Mouse (Mus musculus): ENCODE measurements around the gene Anapc7. TPM values are rescaled to one million over a fixed set of nuclear protein-coding genes. Genes with fewer than 3 reads are reported as not detected.

The Anapc7 gene
- polyA plus RNA-seq, 1 experiment from 2014 or later = 24.1 TPM

DNA sequence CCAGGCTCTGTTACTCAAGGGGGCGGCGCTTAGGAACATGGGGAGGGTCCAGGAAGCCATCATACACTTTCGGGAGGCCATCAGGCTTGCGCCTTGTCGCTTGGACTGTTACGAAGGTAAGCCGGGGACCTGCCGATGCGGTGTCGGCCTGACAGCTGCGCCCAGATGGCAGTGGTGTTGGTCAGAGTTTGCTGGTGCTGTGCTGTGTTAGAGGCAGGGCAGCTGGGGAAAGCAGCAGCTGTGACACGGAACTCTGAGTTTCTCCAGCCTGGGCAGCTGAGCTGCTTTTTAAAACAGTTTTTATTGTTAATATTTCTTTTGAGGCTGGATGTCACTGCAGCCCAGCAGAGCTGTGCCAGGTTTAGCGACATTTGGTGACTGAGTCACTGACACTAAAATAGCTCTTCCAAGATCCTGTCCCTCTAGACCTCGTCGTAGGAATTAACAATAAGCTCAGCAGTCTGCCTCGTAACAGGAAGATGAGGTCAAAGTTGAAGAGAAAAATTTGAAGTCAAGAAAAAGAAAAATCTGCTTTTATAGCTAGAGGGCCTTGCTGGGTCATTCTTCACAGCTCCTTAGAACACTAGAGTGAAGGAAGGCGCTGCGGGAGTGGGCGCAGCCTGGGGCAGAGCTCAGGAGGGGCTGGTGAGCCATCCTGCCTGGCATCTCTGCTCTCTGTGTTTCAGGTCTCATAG, 18.1 kb downstream of the Anapc7 start:
- DNase-seq (ENCODE audit: low spot score) (no peak), ATAC-seq (replicated peaks; ENCODE audit: low FRiP score, low TSS enrichment, low read depth) (no peak)
- Histone ChIP-seq H3K4me3 (ENCODE audit: low read depth, low read length) (no peak overlapping the region), H3K4me1 (replicated peaks; ENCODE audit: control insufficient read depth, insufficient read depth, low read length) (no peaks in the 10 kb centered on the region), H3K27me3 (replicated peaks; ENCODE audit: control insufficient read depth, insufficient read depth, low read length) (no peaks in the 10 kb centered on the region), H3K36me3 (ENCODE audit: control insufficient read depth, insufficient read depth, low read length) (peaks cover 99% of the 10 kb centered on the region), H3K4me2 (ENCODE audit: low read length) (no peak overlapping the region), H3K27ac (ENCODE audit: low read depth) (no peak overlapping the region), H3K9me3 (ENCODE audit: control insufficient read depth, low read length) (no peaks in the 10 kb centered on the region), H3K9ac (ENCODE audit: low read length) (no peak overlapping the region)
- WGBS = 75% methylated on average over 19 of the region's 19 CpGs

DNA sequence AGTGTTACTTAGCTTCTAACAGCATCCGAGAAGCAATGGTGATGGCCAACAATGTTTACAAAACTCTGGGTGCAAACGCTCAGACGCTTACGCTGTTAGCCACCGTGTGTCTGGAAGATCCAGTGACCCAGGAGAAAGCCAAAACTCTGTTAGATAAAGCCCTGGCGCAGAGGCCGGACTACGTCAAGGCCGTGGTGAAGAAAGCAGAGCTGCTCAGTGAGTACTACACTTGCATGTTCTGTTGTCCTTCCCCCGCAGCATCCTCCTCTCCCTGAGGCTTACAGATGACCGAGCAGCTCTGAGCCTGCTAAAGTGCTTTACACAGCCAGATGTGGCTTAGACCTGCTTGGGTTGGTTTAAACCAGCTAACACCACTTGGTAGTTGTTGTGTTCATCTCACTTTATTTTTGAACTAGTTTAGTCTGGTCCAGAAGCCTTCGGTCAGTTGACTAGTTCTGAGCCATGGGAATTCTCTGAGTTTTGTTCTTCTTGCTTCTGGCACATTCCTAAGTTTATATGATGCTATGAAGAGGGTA, 18.7 kb downstream of the Anapc7 start:
- Histone ChIP-seq H3K4me2 (ENCODE audit: low read length) (no peak overlapping the region), H3K27ac (ENCODE audit: low read depth) (no peak overlapping the region), H3K4me1 (replicated peaks; ENCODE audit: control insufficient read depth, insufficient read depth, low read length) (no peaks in the 10 kb centered on the region), H3K4me3 (ENCODE audit: low read depth, low read length) (no peak overlapping the region), H3K36me3 (ENCODE audit: control insufficient read depth, insufficient read depth, low read length) (peaks cover 99% of the 10 kb centered on the region), H3K9ac (ENCODE audit: low read length) (no peak overlapping the region), H3K27me3 (replicated peaks; ENCODE audit: control insufficient read depth, insufficient read depth, low read length) (no peaks in the 10 kb centered on the region), H3K9me3 (ENCODE audit: control insufficient read depth, low read length) (no peaks in the 10 kb centered on the region)
- ATAC-seq (replicated peaks; ENCODE audit: low FRiP score, low TSS enrichment, low read depth) (no peak), DNase-seq (ENCODE audit: low spot score) (no peak)
- 89% methylated on average over 12 of the region's 12 CpGs for WGBS

DNA sequence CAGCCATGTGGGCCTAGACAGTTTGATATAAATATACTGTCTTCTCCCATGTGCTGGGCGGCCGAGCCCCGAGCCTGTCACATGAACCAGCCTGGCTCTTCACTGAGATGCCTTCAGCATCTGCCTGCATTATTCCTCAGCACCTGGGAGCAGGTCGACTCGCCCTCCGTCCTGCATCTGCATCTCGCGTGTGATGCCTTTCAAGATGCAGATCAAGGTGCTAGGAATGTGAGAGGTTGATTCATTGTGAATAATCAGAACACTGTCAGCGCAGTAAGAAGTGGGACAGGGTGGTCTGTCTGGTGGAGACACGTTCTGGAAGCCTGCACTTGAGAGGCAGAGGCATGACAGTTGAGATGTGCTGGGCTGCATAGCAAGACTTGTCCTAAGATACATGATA, 23.0 kb downstream of the Anapc7 start:
- Histone ChIP-seq H3K9me3 (ENCODE audit: control insufficient read depth, low read length) (no peaks in the 10 kb centered on the region), H3K4me2 (ENCODE audit: low read length) (no peak overlapping the region), H3K36me3 (ENCODE audit: control insufficient read depth, insufficient read depth, low read length) (peaks cover 67% of the 10 kb centered on the region), H3K9ac (ENCODE audit: low read length) (no peak overlapping the region), H3K4me1 (replicated peaks; ENCODE audit: control insufficient read depth, insufficient read depth, low read length) (no peaks in the 10 kb centered on the region), H3K27ac (ENCODE audit: low read depth) (no peak overlapping the region), H3K4me3 (ENCODE audit: low read depth, low read length) (no peak overlapping the region), H3K27me3 (replicated peaks; ENCODE audit: control insufficient read depth, insufficient read depth, low read length) (no peaks in the 10 kb centered on the region)
- 91% methylated on average over 10 of the region's 10 CpGs for WGBS
- DNase-seq (ENCODE audit: low spot score) (no peak), ATAC-seq (replicated peaks; ENCODE audit: low FRiP score, low TSS enrichment, low read depth) (no peak)

DNA sequence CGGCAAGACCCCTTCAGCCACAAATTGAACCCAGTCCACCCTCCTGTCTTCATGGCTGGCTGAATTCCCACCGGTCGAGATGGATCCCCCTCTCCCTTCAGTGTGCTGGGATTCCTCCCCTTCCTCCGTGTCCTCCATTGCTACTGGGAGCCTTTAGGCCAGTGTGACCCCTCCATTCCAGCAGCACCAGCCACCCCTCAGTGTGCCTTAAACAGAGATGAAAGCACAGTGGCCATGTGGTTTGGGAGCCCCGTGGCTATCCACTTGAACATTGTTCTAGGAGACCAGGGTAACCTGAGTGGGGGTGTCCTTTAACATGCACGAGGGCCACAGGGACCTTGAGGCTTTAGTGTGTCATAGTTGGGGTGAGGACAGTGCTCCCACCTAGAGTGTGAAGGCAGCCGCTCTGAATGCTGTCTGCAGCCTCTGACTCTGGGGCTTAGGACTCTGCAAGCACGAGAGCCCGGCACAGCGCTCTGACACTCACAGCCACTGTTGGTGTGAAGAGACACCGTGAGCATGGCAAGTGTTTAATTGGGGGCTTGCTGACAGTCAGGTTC, 23.6 kb downstream of the Anapc7 start:
- WGBS = 92% methylated on average over 11 of the region's 11 CpGs
- ATAC-seq (replicated peaks; ENCODE audit: low FRiP score, low TSS enrichment, low read depth) = no peak

DNA sequence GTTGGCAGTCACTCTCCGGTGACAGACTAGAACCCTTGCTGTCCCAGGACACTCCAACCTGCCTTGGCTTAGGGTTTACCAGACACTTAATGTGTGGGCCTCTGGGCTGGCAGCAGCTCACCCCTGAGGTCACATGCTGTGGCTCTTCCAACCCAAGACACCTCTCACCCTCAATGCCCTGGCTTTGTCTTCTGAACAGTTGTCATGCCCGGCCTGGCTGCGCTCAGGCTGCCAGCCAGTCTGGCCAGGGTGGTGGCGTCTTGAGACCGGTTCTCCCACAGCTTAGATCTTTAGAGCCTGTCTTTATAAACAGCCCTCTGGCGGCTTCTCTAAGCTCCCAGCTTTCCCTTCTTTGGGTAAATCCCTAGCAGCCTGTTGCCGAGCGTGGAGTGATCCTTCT, 26.4 kb downstream of the Anapc7 start:
- Histone ChIP-seq H3K4me1 (replicated peaks; ENCODE audit: control insufficient read depth, insufficient read depth, low read length) (no peaks in the 10 kb centered on the region), H3K4me3 (ENCODE audit: low read depth, low read length) (no peak overlapping the region), H3K27me3 (replicated peaks; ENCODE audit: control insufficient read depth, insufficient read depth, low read length) (no peaks in the 10 kb centered on the region), H3K9ac (ENCODE audit: low read length) (no peak overlapping the region), H3K36me3 (ENCODE audit: control insufficient read depth, insufficient read depth, low read length) (peaks cover 48% of the 10 kb centered on the region), H3K9me3 (ENCODE audit: control insufficient read depth, low read length) (no peaks in the 10 kb centered on the region), H3K27ac (ENCODE audit: low read depth) (no peak overlapping the region), H3K4me2 (ENCODE audit: low read length) (no peak overlapping the region)
- ATAC-seq (replicated peaks; ENCODE audit: low FRiP score, low TSS enrichment, low read depth) = no peak
- WGBS = 81% methylated on average over 8 of the region's 8 CpGs
- no peak for DNase-seq (ENCODE audit: low spot score)

More for the DNA sequence above, 23.6 kb downstream of the Anapc7 start:
- Histone ChIP-seq H3K9ac (ENCODE audit: low read length) (no peak overlapping the region), H3K4me1 (replicated peaks; ENCODE audit: control insufficient read depth, insufficient read depth, low read length) (no peaks in the 10 kb centered on the region), H3K4me3 (ENCODE audit: low read depth, low read length) (no peak overlapping the region), H3K4me2 (ENCODE audit: low read length) (no peak overlapping the region), H3K27me3 (replicated peaks; ENCODE audit: control insufficient read depth, insufficient read depth, low read length) (no peaks in the 10 kb centered on the region), H3K9me3 (ENCODE audit: control insufficient read depth, low read length) (no peaks in the 10 kb centered on the region), H3K36me3 (ENCODE audit: control insufficient read depth, insufficient read depth, low read length) (peaks cover 61% of the 10 kb centered on the region), H3K27ac (ENCODE audit: low read depth) (no peak overlapping the region)
- DNase-seq (ENCODE audit: low spot score) = no peak

DNA sequence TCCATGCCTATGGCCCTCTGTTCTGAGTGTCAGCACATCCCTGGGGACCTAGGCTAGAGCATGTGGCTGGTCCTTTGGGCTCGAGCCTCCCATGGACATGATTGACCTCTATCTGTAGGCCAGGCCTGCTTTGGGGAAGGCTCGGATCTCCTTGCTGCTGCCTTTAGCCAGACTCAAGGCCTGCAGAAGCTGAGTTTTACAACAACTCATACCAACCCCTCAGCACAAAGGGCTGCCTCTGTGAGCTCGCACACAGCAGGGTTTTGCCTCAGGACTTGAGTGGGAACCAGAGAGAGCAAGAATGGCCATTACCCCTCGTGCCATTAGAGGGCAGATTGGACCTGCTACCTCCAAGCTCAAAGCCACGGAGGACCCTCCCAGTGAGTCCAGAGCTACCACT, 27.4 kb downstream of the Anapc7 start:
- Histone ChIP-seq H3K36me3 (ENCODE audit: control insufficient read depth, insufficient read depth, low read length) (peaks cover 48% of the 10 kb centered on the region), H3K9ac (ENCODE audit: low read length) (no peak overlapping the region), H3K4me1 (replicated peaks; ENCODE audit: control insufficient read depth, insufficient read depth, low read length) (no peaks in the 10 kb centered on the region), H3K4me2 (ENCODE audit: low read length) (no peak overlapping the region), H3K27me3 (replicated peaks; ENCODE audit: control insufficient read depth, insufficient read depth, low read length) (no peaks in the 10 kb centered on the region), H3K27ac (ENCODE audit: low read depth) (no peak overlapping the region), H3K4me3 (ENCODE audit: low read depth, low read length) (no peak overlapping the region), H3K9me3 (ENCODE audit: control insufficient read depth, low read length) (no peaks in the 10 kb centered on the region)
- ATAC-seq (replicated peaks; ENCODE audit: low FRiP score, low TSS enrichment, low read depth) (no peak), DNase-seq (ENCODE audit: low spot score) (no peak)
- WGBS = 73% methylated on average over 5 of the region's 5 CpGs

DNA sequence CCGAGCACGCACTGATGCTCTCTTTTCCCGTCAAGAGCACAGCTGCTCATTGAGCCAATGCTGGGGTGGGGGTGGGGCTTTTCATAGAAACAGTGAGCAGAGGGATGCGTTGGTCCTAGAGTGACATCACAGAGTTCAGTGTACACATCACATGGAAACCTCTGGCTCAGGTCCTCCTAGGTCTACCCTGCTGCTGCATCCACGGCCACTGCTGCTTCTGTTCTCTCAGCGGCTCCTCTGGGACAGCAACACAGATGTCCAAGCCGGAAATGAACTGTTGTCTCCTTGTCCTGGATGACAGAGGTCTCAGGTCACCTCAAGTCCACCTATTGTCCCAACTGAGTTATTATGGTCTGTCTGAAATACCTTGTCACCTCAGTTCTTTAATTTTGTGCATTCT, 28.5 kb downstream of the Anapc7 start:
- peaks cover 48% of the 10 kb centered on the region for H3K36me3 ChIP-seq (ENCODE audit: control insufficient read depth, insufficient read depth, low read length)
- no peaks in the 10 kb centered on the region for H3K4me1 ChIP-seq (replicated peaks; ENCODE audit: control insufficient read depth, insufficient read depth, low read length)
- no peak overlapping the region for H3K4me2 ChIP-seq (ENCODE audit: low read length)
- WGBS = 67% methylated on average over 7 of the region's 7 CpGs
- no peak overlapping the region for H3K4me3 ChIP-seq (ENCODE audit: low read depth, low read length)
- H3K9ac ChIP-seq (ENCODE audit: low read length) = no peak overlapping the region
- no peaks in the 10 kb centered on the region for H3K9me3 ChIP-seq (ENCODE audit: control insufficient read depth, low read length)
- H3K27me3 ChIP-seq (replicated peaks; ENCODE audit: control insufficient read depth, insufficient read depth, low read length) = no peaks in the 10 kb centered on the region
- H3K27ac ChIP-seq (ENCODE audit: low read depth) = no peak overlapping the region
- no peak for DNase-seq (ENCODE audit: low spot score)
- no peak for ATAC-seq (replicated peaks; ENCODE audit: low FRiP score, low TSS enrichment, low read depth)

DNA sequence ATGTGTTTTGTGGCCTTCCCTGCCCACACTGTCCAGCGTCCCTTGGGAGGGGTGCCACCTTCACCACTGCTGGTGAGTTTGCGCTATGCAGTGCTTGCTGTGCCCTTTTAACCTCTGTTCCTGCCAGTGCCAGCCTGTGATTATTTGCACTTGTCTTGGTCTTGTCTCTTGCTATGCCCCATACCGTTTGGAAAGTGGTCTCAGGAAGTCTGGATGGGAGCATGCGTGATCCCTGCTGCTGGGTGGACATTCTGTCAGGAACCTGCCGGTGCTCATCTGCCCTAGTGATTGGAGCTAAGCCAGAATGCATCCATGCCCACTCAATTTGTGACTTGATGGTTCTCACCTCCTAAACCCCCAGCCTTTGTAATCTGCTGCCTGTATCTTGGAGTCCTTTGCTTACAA, 29.4 kb downstream of the Anapc7 start:
- H3K4me2 ChIP-seq (ENCODE audit: low read length) = no peak overlapping the region
- no peak overlapping the region for H3K4me3 ChIP-seq (ENCODE audit: low read depth, low read length)
- H3K27ac ChIP-seq (ENCODE audit: low read depth) = no peak overlapping the region
- H3K27me3 ChIP-seq (replicated peaks; ENCODE audit: control insufficient read depth, insufficient read depth, low read length) = no peaks in the 10 kb centered on the region
- no peaks in the 10 kb centered on the region for H3K9me3 ChIP-seq (ENCODE audit: control insufficient read depth, low read length)
- peaks cover 48% of the 10 kb centered on the region for H3K36me3 ChIP-seq (ENCODE audit: control insufficient read depth, insufficient read depth, low read length)
- ATAC-seq (replicated peaks; ENCODE audit: low FRiP score, low TSS enrichment, low read depth) (no peak), DNase-seq (ENCODE audit: low spot score) (no peak)
- WGBS = 52% methylated on average over 5 of the region's 5 CpGs
- no peaks in the 10 kb centered on the region for H3K4me1 ChIP-seq (replicated peaks; ENCODE audit: control insufficient read depth, insufficient read depth, low read length)
- no peak overlapping the region for H3K9ac ChIP-seq (ENCODE audit: low read length)

DNA sequence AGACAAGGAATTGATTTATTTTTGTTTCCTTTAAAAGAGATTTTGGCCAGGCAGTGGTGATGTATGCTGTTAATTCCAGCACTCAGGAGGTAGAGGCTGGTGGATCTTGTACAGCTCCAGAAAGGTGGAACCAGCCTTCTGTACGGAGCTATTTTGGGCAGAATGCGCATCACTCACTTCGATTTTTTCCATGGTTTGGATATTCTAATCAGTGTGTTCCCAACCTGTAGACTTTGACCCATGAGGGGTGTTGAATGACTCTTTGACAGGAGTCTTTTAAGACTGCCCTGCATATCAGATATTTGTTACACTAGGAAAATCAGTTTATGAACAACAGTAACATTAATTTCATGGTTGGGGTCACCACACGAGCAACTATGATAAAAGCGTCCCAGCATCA, 29.8 kb downstream of the Anapc7 start:
- H3K36me3 ChIP-seq (ENCODE audit: control insufficient read depth, insufficient read depth, low read length) = peaks cover 49% of the 10 kb centered on the region
- H3K9ac ChIP-seq (ENCODE audit: low read length) = no peak overlapping the region
- H3K9me3 ChIP-seq (ENCODE audit: control insufficient read depth, low read length) = no peaks in the 10 kb centered on the region
- no peak overlapping the region for H3K4me2 ChIP-seq (ENCODE audit: low read length)
- H3K27ac ChIP-seq (ENCODE audit: low read depth) = no peak overlapping the region
- H3K27me3 ChIP-seq (replicated peaks; ENCODE audit: control insufficient read depth, insufficient read depth, low read length) = no peaks in the 10 kb centered on the region
- no peak for ATAC-seq (replicated peaks; ENCODE audit: low FRiP score, low TSS enrichment, low read depth)
- no peak overlapping the region for H3K4me3 ChIP-seq (ENCODE audit: low read depth, low read length)
- DNase-seq (ENCODE audit: low spot score) = no peak
- 80% methylated on average over 5 of the region's 5 CpGs for WGBS
- H3K4me1 ChIP-seq (replicated peaks; ENCODE audit: control insufficient read depth, insufficient read depth, low read length) = no peaks in the 10 kb centered on the region

Data from intestine, embryonic 14.5 days (tissue).